Mouse (Mus musculus) CD4-positive helper T cell, adult 2 months (primary cell): ENCODE measurements around the gene Os9.
"Not testable (repeated sequence)": the region's sequence is repeated elsewhere in the genome, so short reads cannot be mapped to it uniquely, and the experiment has no call there.

ENCODE experiments used
- DNase-seq: peaks from one replicate; pipeline ENCODE4 v3.0.0-alpha.2; 2012; ENCODE audit warnings: low read depth, missing footprints, low spot score

The Os9 gene

GRCm38 (mm10) chr10:127121066-127121477 lies at the start of gene Os9:
TSS of gene Os9 (minus strand) at chr10:127121131.
- peak; percentile 98 for DNase-seq

- DNase-seq: peak; percentile 56
These were observed 49.1 kb upstream of the Os9 start for GRCm38 (mm10) chr10:127170002-127170401.

GRCm38 (mm10) chr10:127167614-127168192 lies 46.8 kb upstream of the Os9 start:
- DNase-seq: no peak

GRCm38 (mm10) chr10:127166771-127167613 lies 46.1 kb upstream of the Os9 start:
- no peak for DNase-seq

- no peak for DNase-seq
These were observed 45.4 kb upstream of the Os9 start for GRCm38 (mm10) chr10:127166404-127166715.

GRCm38 (mm10) chr10:127165654-127166403 lies 44.9 kb upstream of the Os9 start:
- peak; percentile 91 for DNase-seq

GRCm38 (mm10) chr10:127165354-127165653 lies 44.4 kb upstream of the Os9 start:
- no peak for DNase-seq

GRCm38 (mm10) chr10:127164631-127165353 lies 43.9 kb upstream of the Os9 start, which contains the start of gene B4galnt1:
TSS of gene B4galnt1 (plus strand) at chr10:127165225.
- peak; percentile 95 for DNase-seq

GRCm38 (mm10) chr10:127164190-127164589 lies 43.3 kb upstream of the Os9 start:
- DNase-seq: no peak

GRCm38 (mm10) chr10:127162771-127163261 lies 41.9 kb upstream of the Os9 start:
- peak; percentile 97 for DNase-seq

GRCm38 (mm10) chr10:127160728-127161127 lies 39.8 kb upstream of the Os9 start:
- no peak for DNase-seq

- DNase-seq: no peak
These were observed 39.1 kb upstream of the Os9 start for GRCm38 (mm10) chr10:127160081-127160480.

GRCm38 (mm10) chr10:127158471-127158870 lies 37.5 kb upstream of the Os9 start:
- DNase-seq: no peak

GRCm38 (mm10) chr10:127156511-127156910 lies 35.6 kb upstream of the Os9 start:
- no peak for DNase-seq

GRCm38 (mm10) chr10:127156089-127156488 lies 35.2 kb upstream of the Os9 start:
- no peak for DNase-seq

- no peak for DNase-seq
These were observed 33.7 kb upstream of the Os9 start for GRCm38 (mm10) chr10:127154652-127155051.

GRCm38 (mm10) chr10:127154241-127154640 lies 33.3 kb upstream of the Os9 start:
- no peak for DNase-seq

- DNase-seq: no peak
These were observed 32.4 kb upstream of the Os9 start for GRCm38 (mm10) chr10:127153323-127153722.

GRCm38 (mm10) chr10:127152556-127152955 lies 31.6 kb upstream of the Os9 start:
- DNase-seq: not testable (repeated sequence)

GRCm38 (mm10) chr10:127151233-127151632 lies 30.3 kb upstream of the Os9 start:
- DNase-seq: not testable (repeated sequence)

- peak; percentile 68 for DNase-seq
These were observed 29.5 kb upstream of the Os9 start for GRCm38 (mm10) chr10:127150471-127150872.

GRCm38 (mm10) chr10:127147135-127147534 lies 26.2 kb upstream of the Os9 start:
- no peak for DNase-seq
